10 mouse cellular contexts compared by ENCODE assay signal in genomic region chrX:142529892-142530291, GRCm38 (mm10).
DNase-seq lines count a peak whose midpoint lies in the region; ATAC-seq and TF ChIP-seq lines count a peak whose summit lies in the region.
"Had no signal": no experiment of that assay in that cellular context is flagged by ENCODE, and none has a peak within 500 bp of the region (broad histone marks: within the 10 kb centered on the region; RNA-seq: fewer than 3 reads in every experiment).

No protein-coding gene starts in this region.

- intact Hi-C loops in left cerebral cortex, postnatal 10 days (cut with DNase I), result no loop called here

- DNase-seq in hindbrain, postnatal 0 days (ENCODE audit: low spot score), result no peak
- no peak for DNase-seq in hindbrain, embryonic 14.5 days (ENCODE audit: low spot score)
- peak; percentile 12 for DNase-seq in retina, postnatal 1 day
- no peak for DNase-seq in retina, embryonic 14.5 days (ENCODE audit: low spot score)
- peak; percentile 6 for DNase-seq in embryo, embryonic 9.5 days (ENCODE audit: extremely low spot score)
- peak; percentile 48 for DNase-seq in thymus, postnatal 4 days
- DNase-seq in left cerebral cortex, postnatal 10 days (ENCODE audit: extremely low spot score in 1 of 2, low spot score in 2 of 2), result no peak
- DNase-seq in frontal cortex, adult 2 months (ENCODE audit: extremely low spot score in 1 of 2, low spot score in 1 of 2), result no peak

- H3K4me1 ChIP-seq in hindbrain, postnatal 0 days (ENCODE audit: insufficient read depth, low read length), result no peaks in the 10 kb centered on the region
- H3K4me1 ChIP-seq in hindbrain, embryonic 14.5 days (replicated peaks; ENCODE audit: control insufficient read depth, insufficient read depth, low read length), result no peaks in the 10 kb centered on the region
- H3K4me1 ChIP-seq: heart, embryonic 10.5 days had no signal

- no peaks in the 10 kb centered on the region for H3K9me3 ChIP-seq in hindbrain, postnatal 0 days (ENCODE audit: low read length)
- H3K9me3 ChIP-seq in hindbrain, embryonic 14.5 days (ENCODE audit: control insufficient read depth, low read length), result no peaks in the 10 kb centered on the region
- H3K9me3 ChIP-seq: heart, embryonic 10.5 days had no signal

- no peak overlapping the region for H3K4me3 ChIP-seq in hindbrain, postnatal 0 days (ENCODE audit: low read length)
- no peak overlapping the region for H3K4me3 ChIP-seq in hindbrain, embryonic 14.5 days (replicated peaks; ENCODE audit: low read length)
- H3K4me3 ChIP-seq: heart, embryonic 10.5 days had no signal

- no peak overlapping the region for H3K4me2 ChIP-seq in hindbrain, postnatal 0 days (ENCODE audit: low read depth, low read length)
- H3K4me2 ChIP-seq in hindbrain, embryonic 14.5 days (replicated peaks), result no peak overlapping the region

- ATAC-seq in hindbrain, postnatal 0 days, result no peak
- ATAC-seq in hindbrain, embryonic 14.5 days (ENCODE audit: low FRiP score), result no peak

- H3K27ac ChIP-seq in hindbrain, postnatal 0 days, result no peak overlapping the region
- no peak overlapping the region for H3K27ac ChIP-seq in hindbrain, embryonic 14.5 days
- H3K27ac ChIP-seq: heart, embryonic 10.5 days; macrophage had no signal

- H3K36me3 ChIP-seq in hindbrain, postnatal 0 days (ENCODE audit: insufficient read depth, low read length), result no peaks in the 10 kb centered on the region
- no peaks in the 10 kb centered on the region for H3K36me3 ChIP-seq in hindbrain, embryonic 14.5 days (replicated peaks; ENCODE audit: control insufficient read depth, insufficient read depth)
- H3K36me3 ChIP-seq: heart, embryonic 10.5 days had no signal

- H3K9ac ChIP-seq in hindbrain, postnatal 0 days (replicated peaks; ENCODE audit: low read length), result no peak overlapping the region
- no peak overlapping the region for H3K9ac ChIP-seq in hindbrain, embryonic 14.5 days

- peaks cover 4% of the 10 kb centered on the region; the same call in 1 of the 2 replicates for H3K27me3 ChIP-seq in hindbrain, postnatal 0 days (ENCODE audit: insufficient read depth, low read length)
- no peaks in the 10 kb centered on the region; the same call in 1 of the 2 replicates for H3K27me3 ChIP-seq in hindbrain, embryonic 14.5 days (ENCODE audit: control insufficient read depth, insufficient read depth, low read length)

- peak; percentile 46 for TF ChIP-seq CTCF in hindbrain, postnatal 0 days (IDR thresholded peaks at IDR 0.05; ENCODE audit: low read depth)

- WGBS in hindbrain, postnatal 0 days, result 57% methylated on average over 7 of the region's 7 CpGs
- WGBS in hindbrain, embryonic 14.5 days, result 47% methylated on average over 7 of the region's 7 CpGs

Comparison
In these comparisons a context has a peak if more than half of its experiments do, and no peak if none do; other contexts are left out.
1. DNase-seq: peak in retina, postnatal 1 day (single experiment), embryo, embryonic 9.5 days (single experiment) and thymus, postnatal 4 days (single experiment); none in hindbrain, postnatal 0 days (single experiment), hindbrain, embryonic 14.5 days (single experiment), retina, embryonic 14.5 days (single experiment), left cerebral cortex, postnatal 10 days (0 of 2) and frontal cortex, adult 2 months (0 of 2).